Mouse (Mus musculus): ENCODE measurements at regions not wholly inside any gene's neighbourhood (a gene's known extent, or its start where the extent isn't known, plus 50 kb on each side); places are given as distances from the start of the nearest gene placed in this dataset.
"Not testable (repeated sequence)": the region's sequence is repeated elsewhere in the genome, so short reads cannot be mapped to it uniquely, and the experiment has no call there.

- DNase-seq (ENCODE audit: low spot score in 2 of 2): not testable (repeated sequence)
Measured at GRCm38 (mm10) chr13:61957197-61957596, 172.5 kb upstream of the Zfp808 start.

DNA sequence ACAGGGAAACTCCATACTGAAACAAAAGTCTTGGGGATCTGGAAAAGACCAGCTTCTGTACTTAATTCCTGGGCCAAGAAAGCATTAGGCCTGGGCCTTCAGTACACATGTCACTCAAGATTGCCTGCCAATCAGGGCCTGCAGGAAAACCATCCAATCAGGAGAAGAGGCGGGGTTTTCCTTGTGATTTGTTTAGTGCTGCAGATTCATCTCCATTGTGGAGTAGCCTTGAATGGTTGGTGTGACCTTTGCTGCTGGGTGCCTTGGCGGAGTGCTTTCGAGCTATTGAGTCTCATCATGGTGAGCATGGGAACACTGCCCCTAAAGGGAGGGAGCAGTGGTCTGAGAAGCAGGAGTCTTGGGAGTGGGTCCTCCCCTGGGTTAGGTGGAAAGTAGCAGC is 150.8 kb upstream of the Zfp808 start:
- DNase-seq (ENCODE audit: low spot score in 2 of 2): not testable (repeated sequence)

- not testable (repeated sequence) for DNase-seq (ENCODE audit: low spot score in 2 of 2)
Measured at GRCm38 (mm10) chr13:61996519-61996918, 133.2 kb upstream of the Zfp808 start.

DNA sequence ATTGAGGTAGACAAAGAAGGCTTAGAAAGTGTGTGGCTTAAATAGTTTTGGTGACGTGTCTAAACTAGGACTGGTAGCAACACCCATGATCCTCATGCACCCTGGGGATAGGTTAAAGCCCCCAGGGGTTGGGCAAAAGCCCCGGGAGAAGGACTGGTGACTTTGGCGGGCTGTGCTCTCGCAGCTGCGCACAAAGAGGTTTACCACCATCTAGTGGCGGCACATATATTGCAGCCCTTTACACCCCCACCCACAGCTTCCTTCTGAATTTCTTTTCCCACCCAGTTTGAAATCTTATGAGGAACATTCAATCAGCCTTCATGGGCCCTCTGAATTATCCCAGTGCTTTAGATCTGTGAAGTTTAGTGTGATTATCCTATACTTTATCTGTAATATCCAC is 130.9 kb upstream of the Zfp808 start:
- not testable (repeated sequence) for DNase-seq (ENCODE audit: low spot score in 2 of 2)

- DNase-seq (ENCODE audit: low spot score in 2 of 2): not testable (repeated sequence)
Measured at GRCm38 (mm10) chr13:62007321-62007720, 122.4 kb upstream of the Zfp808 start.

- peak; percentile 1 to 22 for DNase-seq (ENCODE audit: low spot score in 2 of 2)
Measured at GRCm38 (mm10) chr13:62015424-62016167, 114.1 kb upstream of the Zfp808 start.

- not testable (repeated sequence) for DNase-seq (ENCODE audit: low spot score in 2 of 2)
Measured at GRCm38 (mm10) chr13:62016168-62016502, 113.6 kb upstream of the Zfp808 start.

DNA sequence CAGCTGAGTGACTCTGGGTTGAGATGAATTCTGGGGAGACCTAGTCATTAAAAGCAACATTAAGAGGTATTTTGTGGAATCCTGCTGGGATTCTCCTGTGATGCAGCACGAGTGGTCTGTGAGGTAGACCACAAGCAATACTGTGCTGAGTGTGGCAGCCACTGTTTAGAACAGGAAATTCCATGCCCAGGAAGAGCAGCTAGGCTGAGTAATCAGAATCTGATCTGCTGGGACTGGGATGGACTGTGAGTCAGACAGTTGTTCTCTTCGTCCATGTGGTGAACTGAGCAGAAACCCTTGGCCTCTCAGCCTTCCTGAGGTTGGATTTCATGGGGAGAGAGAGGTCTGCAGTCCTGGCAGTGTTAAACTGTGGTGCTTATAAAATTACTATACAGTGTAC is 92.0 kb upstream of the Zfp808 start:
- not testable (repeated sequence) for DNase-seq (ENCODE audit: low spot score in 2 of 2)

GRCm38 (mm10) chr13:62077951-62078671 is 51.6 kb upstream of the Zfp808 start:
- DNase-seq (ENCODE audit: low spot score in 2 of 2): not testable (repeated sequence)

DNA sequence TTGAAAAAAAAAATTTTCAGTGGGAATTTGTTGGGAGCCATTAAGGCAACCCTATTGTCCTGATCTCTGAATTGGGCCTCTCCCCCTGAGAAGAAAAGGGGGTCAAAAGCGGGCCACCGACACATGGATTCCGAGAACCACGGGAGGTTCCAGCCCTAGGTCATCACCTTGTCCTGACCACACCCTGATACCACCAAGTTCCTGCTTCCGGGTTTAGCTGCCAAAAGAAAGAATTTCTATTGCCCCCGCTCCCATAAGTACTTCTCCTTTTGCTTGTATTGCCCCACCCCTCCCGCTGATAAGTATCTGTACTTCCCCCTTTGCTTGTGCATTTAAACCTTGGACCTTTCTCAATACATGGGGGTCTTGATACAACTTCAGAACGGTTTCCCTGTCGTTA is 50.8 kb upstream of the Zfp808 start:
- not testable (repeated sequence) for DNase-seq (ENCODE audit: low spot score in 2 of 2)

Data from urinary bladder, adult 18-20 months (tissue).